Mouse (Mus musculus) C2C12 (cell line): ENCODE results near the gene Zic4.

Experiments
- CTCF ChIP-seq: IDR thresholded peaks from one replicate; pipeline ENCODE4 v1.5.1; 2011; ENCODE audit not compliant: control insufficient read depth, insufficient read depth, insufficient read length
- MAX ChIP-seq: IDR thresholded peaks from one replicate; pipeline ENCODE4 v1.6.1; 2011; ENCODE audit warnings: mild to moderate bottlenecking, control low read depth
- MYOD1 ChIP-seq: IDR thresholded peaks from one replicate; pipeline ENCODE4 v1.6.1; 2011; ENCODE audit warnings: low read depth; ENCODE audit not compliant: control insufficient read depth, insufficient read length
- MYOG ChIP-seq: IDR thresholded peaks from one replicate; pipeline ENCODE4 v1.6.1; 2011; ENCODE audit not compliant: control insufficient read depth, insufficient read length; ENCODE audit errors: extremely low read depth
- USF1 ChIP-seq: IDR thresholded peaks from one replicate; pipeline ENCODE4 v1.6.1; 2011; ENCODE audit warnings: low read depth, mild to moderate bottlenecking, control low read depth, moderate library complexity

GRCm38 (mm10) chr9:91379781-91380457 lies 17.7 kb downstream of the Zic4 start:
- no peak for TF ChIP-seq CTCF
- no peak for TF ChIP-seq USF1
- no peak for TF ChIP-seq MAX
- TF ChIP-seq MYOG: no peak
- no peak for TF ChIP-seq MYOD1
